Mouse (Mus musculus) megakaryocyte, embryonic 14.5 days (primary cell): ENCODE measurements around the gene Celf2.

Experiments used
- FLI1 ChIP-seq: IDR thresholded peaks from 2 replicates; pipeline ENCODE4 v1.6.1; 2012; ENCODE audit warnings: low read length, inconsistent platforms, mixed read lengths
- GATA1 ChIP-seq: IDR thresholded peaks from 3 replicates; pipeline ENCODE4 v1.6.1; 2012; ENCODE audit warnings: mixed read lengths, low read length, inconsistent platforms, borderline replicate concordance

DNA sequence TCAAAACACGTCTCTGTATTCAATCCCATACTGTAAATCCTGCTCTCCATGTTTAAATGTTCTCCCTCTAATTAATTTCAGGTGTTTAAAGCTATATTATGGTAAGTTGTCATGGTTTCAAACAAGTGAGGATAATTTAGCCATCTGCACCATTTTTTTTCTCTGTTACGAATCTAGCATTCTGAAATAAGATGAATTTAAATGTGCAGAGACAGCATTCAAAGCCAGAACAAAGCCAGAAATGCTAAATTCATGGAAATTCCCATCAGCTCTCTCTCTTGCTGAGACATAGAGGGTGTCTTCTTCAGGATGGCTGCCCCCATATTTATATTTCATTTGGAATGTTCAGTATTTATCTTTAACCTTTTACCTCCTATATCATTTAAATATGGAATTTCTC is 174.5 kb downstream of the Celf2 start:
- TF ChIP-seq GATA1: no peak
- no peak for TF ChIP-seq FLI1
